Mouse (Mus musculus) heart, adult 2 months (tissue): ENCODE results near the gene 1700123O20Rik. TPM values are rescaled to one million over a fixed set of nuclear protein-coding genes. Genes with fewer than 3 reads are reported as not detected.
A peak's percentile ranks its signal among the peaks of the same experiment; 100 is the strongest.

Experiments used
- DNase-seq, 2 experiments: peaks; one replicate each; pipeline ENCODE4 v3.0.0; 2021
- H3K27ac ChIP-seq: fragments of 200-600 bp; 2 replicates; pipeline ENCODE4 v1.8.1; 2022
- H3K27me3 ChIP-seq: fragments of 200-500 bp; 2 replicates; pipeline ENCODE4 v1.6.1; 2012; ENCODE audit warnings: mild to moderate bottlenecking, low read length, inconsistent platforms, mixed read lengths; ENCODE audit not compliant: control insufficient read depth, insufficient read depth
- H3K36me3 ChIP-seq: fragments of 200-500 bp; 2 replicates; pipeline ENCODE4 v1.6.1; 2012; ENCODE audit warnings: low read length, inconsistent platforms; ENCODE audit not compliant: control insufficient read depth, insufficient read depth
- H3K4me1 ChIP-seq: fragments of 200-500 bp; 2 replicates; pipeline ENCODE4 v1.6.1; 2011; ENCODE audit warnings: low read length; ENCODE audit not compliant: control insufficient read depth, insufficient read depth
- H3K4me3 ChIP-seq: fragments of 200-600 bp; 2 replicates; pipeline ENCODE4 v1.8.1; 2022
- H3K79me2 ChIP-seq: fragments of 200-500 bp; replicated peaks from 2 replicates; pipeline ENCODE4 v1.6.1; 2012; ENCODE audit warnings: mild to moderate bottlenecking, inconsistent platforms, low read length, moderate library complexity, mixed read lengths; ENCODE audit not compliant: control insufficient read depth, insufficient read depth
- H3K9ac ChIP-seq: fragments of 200-500 bp; 2 replicates; pipeline ENCODE4 v1.6.1; 2012; ENCODE audit warnings: low read depth, mild to moderate bottlenecking, control low read depth, inconsistent platforms, low read length, mixed read lengths
- CTCF ChIP-seq: fragments of 200-600 bp; IDR thresholded peaks from 2 replicates; pipeline ENCODE4 v1.8.1; 2022; ENCODE audit warnings: antibody characterized with exemption, mild to moderate bottlenecking, moderate library complexity
- EP300 ChIP-seq: fragments of 200-500 bp; IDR thresholded peaks from 2 replicates; pipeline ENCODE4 v1.6.1; 2011; ENCODE audit warnings: low read depth, low read length, control low read depth; ENCODE audit not compliant: insufficient read depth
- POLR2A ChIP-seq: fragments of 200-500 bp; IDR thresholded peaks from 2 replicates; pipeline ENCODE4 v1.6.1; 2011; ENCODE audit warnings: mild to moderate bottlenecking, low read depth, low read length, control low read depth; ENCODE audit not compliant: insufficient read depth
- WGBS: fragments of 180-500 bp; shearing (Covaris S2); methylation state at CpG from one replicate; pipeline ENCODE4 v1.1.7; 2018; 5-methylcytosine and 5-hydroxymethylcytosine counted together
- intact Hi-C: fragments of 180-260 bp; cut with DNase I; formaldehyde crosslinking; loops from one replicate; pipeline ENCODE4 v1.15.1; 2025
- polyA plus RNA-seq: library from polyadenylated mRNA; depleted of rRNA; stranded (reverse); fragments of >200 nt; gene quantifications from 2 replicates; pipeline ENCODE4 v1.2.3, GENCODE M21; 2012
- total RNA-seq, 2 experiments: library from RNA; stranded (reverse); gene quantifications; 2 replicates each; pipeline ENCODE4 v1.2.3; 2021

1700123O20Rik gene
- total and polyA plus RNA-seq, 3 experiments, result 12.5 to 18.2 (median 13.3) TPM

GRCm38 (mm10) chr14:54650621-54651454 is 35.2 kb upstream of the 1700123O20Rik start:
- H3K4me1 ChIP-seq, result peaks cover 6% of the 10 kb centered on the region
- 60% methylated on average over 23 of the region's 23 CpGs for WGBS
- no peaks in the 10 kb centered on the region; the same call in none of the 2 replicates for H3K36me3 ChIP-seq
- no peaks in the 10 kb centered on the region; the same call in 1 of the 2 replicates for H3K79me2 ChIP-seq
- no peak overlapping the region for H3K4me3 ChIP-seq
- no peak overlapping the region for H3K27ac ChIP-seq
- no peak for TF ChIP-seq POLR2A
- peak; percentile 95 for TF ChIP-seq CTCF
- TF ChIP-seq EP300, result peak; percentile 82; the same call in 1 of the 2 replicates
- no peak overlapping the region for H3K9ac ChIP-seq
- H3K27me3 ChIP-seq, result no peaks in the 10 kb centered on the region
- intact Hi-C loops, result loop anchor here (2.0 to 5.0 kb wide), 2 partner anchors 36 to 50 kb away; partner anchors contain the start of genes 1700123O20Rik and Acin1
- peak; percentile 79 to 81 for DNase-seq

- 80% methylated on average over 4 of the region's 4 CpGs for WGBS
- H3K36me3 ChIP-seq, result no peaks in the 10 kb centered on the region; the same call in none of the 2 replicates
- no peak overlapping the region for H3K4me3 ChIP-seq
- no peaks in the 10 kb centered on the region for H3K27me3 ChIP-seq
- TF ChIP-seq POLR2A (no peak), CTCF (no peak)
- no peaks in the 10 kb centered on the region; the same call in 1 of the 2 replicates for H3K79me2 ChIP-seq
- no peak overlapping the region for H3K27ac ChIP-seq
- DNase-seq, result no peak
- intact Hi-C loops, result loop anchor here (2.0 to 5.0 kb wide), 2 partner anchors 36 to 49 kb away; partner anchors contain the start of genes 1700123O20Rik and Acin1
- H3K4me1 ChIP-seq, result peaks cover 6% of the 10 kb centered on the region
- H3K9ac ChIP-seq, result no peak overlapping the region
Measured at GRCm38 (mm10) chr14:54651556-54651955, 34.5 kb upstream of the 1700123O20Rik start.

DNA sequence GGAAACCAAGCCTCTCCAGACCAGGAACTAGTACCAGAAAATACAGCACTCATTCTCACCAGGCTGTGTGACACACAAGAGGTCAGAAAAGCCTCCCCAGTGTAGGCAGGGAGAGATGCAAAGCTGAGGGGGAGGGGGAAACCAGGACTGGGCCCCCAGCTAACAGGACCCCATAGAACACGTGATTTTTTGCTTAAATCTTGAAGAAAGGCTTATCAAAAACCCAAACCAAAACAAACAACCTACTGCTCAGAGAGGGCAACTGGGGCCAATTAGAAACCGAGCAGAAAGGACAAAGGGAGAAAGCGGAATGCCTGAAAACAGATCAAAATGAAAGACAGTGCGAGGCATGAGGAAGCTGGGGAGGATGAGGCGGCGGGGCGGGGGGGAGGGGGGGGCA is 33.2 kb upstream of the 1700123O20Rik start:
- TF ChIP-seq CTCF (no peak), EP300 (no peak), POLR2A (no peak)
- H3K27me3 ChIP-seq, result no peaks in the 10 kb centered on the region
- no peak for DNase-seq
- H3K4me3 ChIP-seq, result peak overlapping the region; percentile 52
- intact Hi-C loops, result loop anchor here (5.0 kb wide), 1 partner anchor 35 kb away; the partner anchor contains the start of genes 1700123O20Rik and Acin1
- 6% methylated on average over 7 of the region's 7 CpGs for WGBS
- H3K27ac ChIP-seq, result no peak overlapping the region; the same call in 1 of the 2 replicates
- H3K79me2 ChIP-seq, result no peaks in the 10 kb centered on the region; the same call in 1 of the 2 replicates
- no peak overlapping the region for H3K9ac ChIP-seq
- H3K36me3 ChIP-seq, result no peaks in the 10 kb centered on the region; the same call in none of the 2 replicates
- H3K4me1 ChIP-seq, result peaks cover 6% of the 10 kb centered on the region

DNA sequence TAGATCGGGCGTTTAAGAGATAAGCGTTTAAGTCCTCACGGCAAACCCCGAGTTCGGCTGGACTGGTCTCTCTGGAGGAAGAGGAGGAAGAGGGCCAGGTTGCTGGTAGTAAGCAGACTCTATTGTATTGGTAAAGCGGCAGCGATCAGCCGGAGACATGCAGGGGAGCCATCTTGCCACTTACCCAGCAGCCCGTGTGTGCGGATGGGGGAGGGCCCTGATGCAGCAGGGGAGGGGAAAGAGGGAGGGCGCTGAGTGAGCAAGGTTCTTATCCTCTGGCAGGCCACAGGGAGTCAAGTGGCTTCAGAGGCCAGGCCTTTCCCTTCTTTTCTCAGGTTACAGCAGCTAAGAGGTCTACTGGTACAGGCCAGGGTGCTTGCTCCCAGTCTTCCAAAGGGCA is 32.5 kb upstream of the 1700123O20Rik start:
- Histone ChIP-seq H3K27me3 (no peaks in the 10 kb centered on the region), H3K4me3 (peak overlapping the region; percentile 52), H3K27ac (peak overlapping the region; percentile 46), H3K9ac (peak overlapping the region; percentile 71), H3K36me3 (no peaks in the 10 kb centered on the region; the same call in none of the 2 replicates), H3K79me2 (no peaks in the 10 kb centered on the region; the same call in 1 of the 2 replicates), H3K4me1 (peaks cover 6% of the 10 kb centered on the region)
- WGBS, result 0% methylated on average over 12 of the region's 12 CpGs
- intact Hi-C loops, result loop anchor here (5.0 kb wide), 1 partner anchor 34 kb away; the partner anchor contains the start of genes 1700123O20Rik and Acin1
- peak; percentile 83 to 89 for DNase-seq
- no peak for TF ChIP-seq CTCF
- TF ChIP-seq POLR2A, result peak; percentile 73
- 0 out of 2 replicates have a peak, but pooled peaks have one; percentile 9 for TF ChIP-seq EP300

- Histone ChIP-seq H3K79me2 (no peaks in the 10 kb centered on the region), H3K36me3 (no peaks in the 10 kb centered on the region; the same call in none of the 2 replicates), H3K4me1 (no peaks in the 10 kb centered on the region), H3K4me3 (no peak overlapping the region), H3K27ac (no peak overlapping the region), H3K27me3 (no peaks in the 10 kb centered on the region), H3K9ac (no peak overlapping the region)
- DNase-seq, result no peak
- intact Hi-C loops, result loop anchor here (2.0 kb wide), 1 partner anchor 41 kb away; no protein-coding TSS in a partner anchor
- WGBS, result 75% methylated on average over 2 of the region's 2 CpGs
- TF ChIP-seq EP300 (no peak), CTCF (peak; percentile 67)
Measured at GRCm38 (mm10) chr14:54660009-54660408, 26.0 kb upstream of the 1700123O20Rik start.
